Mouse (Mus musculus): ENCODE data around the gene Ldha. TPM values are rescaled to one million over a fixed set of nuclear protein-coding genes. Genes with fewer than 3 reads are reported as not detected.

Ldha gene
- polyA plus RNA-seq, 1 experiment from 2014 or later = 782 TPM

DNA sequence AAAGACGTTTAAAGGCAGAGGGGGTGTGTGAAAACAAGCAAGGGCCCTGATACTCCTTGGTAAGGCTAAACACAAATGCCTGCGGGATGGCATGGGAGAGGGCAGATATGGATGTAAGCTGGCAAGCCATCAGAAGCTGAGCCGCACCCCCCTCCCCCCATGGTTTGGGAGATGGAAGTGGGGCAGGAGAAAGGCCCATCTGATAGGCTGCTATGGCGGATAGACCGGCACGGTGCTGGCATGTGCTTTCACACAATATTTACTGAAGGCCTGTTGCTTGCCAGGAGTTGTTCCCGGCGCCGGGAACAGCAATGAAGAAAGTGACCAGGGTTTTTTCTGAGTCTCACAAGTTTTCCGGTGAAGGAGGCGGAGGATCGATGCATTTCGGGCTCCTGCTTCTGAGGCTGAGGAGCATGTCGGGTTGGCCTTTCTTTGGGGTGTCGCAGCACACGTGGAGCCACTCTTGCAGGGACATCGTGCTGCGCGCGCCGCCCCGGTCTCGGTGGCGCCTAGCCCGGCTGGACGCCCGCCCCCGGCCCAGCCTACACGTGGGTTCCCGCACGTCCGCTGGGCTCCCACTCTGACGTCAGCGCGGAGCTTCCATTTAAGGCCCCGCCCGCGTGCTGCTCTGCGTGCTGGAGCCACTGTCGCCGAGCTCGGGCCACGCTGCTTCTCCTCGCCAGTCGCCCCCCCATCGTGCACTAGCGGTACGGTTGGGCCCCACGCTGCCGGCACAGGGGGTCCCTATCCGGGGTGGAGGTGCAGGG lies 4.1 kb downstream of the Ldha start:
- Histone ChIP-seq H3K27me3 (replicated peaks; ENCODE audit: control insufficient read depth, insufficient read depth, low read length) (no peaks in the 10 kb centered on the region; the same call in 1 of the 2 replicates), H3K9me3 (ENCODE audit: control insufficient read depth, low read length) (no peaks in the 10 kb centered on the region), H3K4me2 (ENCODE audit: low read length) (peak overlapping the region; percentile 85), H3K4me1 (replicated peaks; ENCODE audit: control insufficient read depth, insufficient read depth, low read length) (peaks cover 18% of the 10 kb centered on the region), H3K36me3 (ENCODE audit: control insufficient read depth, insufficient read depth) (peaks cover 11% of the 10 kb centered on the region), H3K9ac (replicated peaks; ENCODE audit: low read depth, low read length) (peak overlapping the region; percentile 83), H3K27ac (ENCODE audit: low read length) (peak overlapping the region; percentile 85), H3K4me3 (replicated peaks; ENCODE audit: low read length) (peak overlapping the region; percentile 81)
- ATAC-seq = peak; percentile 88
- under 1% methylated on average over 51 of the region's 51 CpGs for WGBS

GRCm38 (mm10) chr7:46845978-46846485 lies 4.8 kb downstream of the Ldha start:
- Histone ChIP-seq H3K27ac (ENCODE audit: low read length) (peak overlapping the region; percentile 85), H3K4me3 (replicated peaks; ENCODE audit: low read length) (peak overlapping the region; percentile 81), H3K9ac (replicated peaks; ENCODE audit: low read depth, low read length) (peak overlapping the region; percentile 83), H3K4me1 (replicated peaks; ENCODE audit: control insufficient read depth, insufficient read depth, low read length) (peaks cover 18% of the 10 kb centered on the region), H3K27me3 (replicated peaks; ENCODE audit: control insufficient read depth, insufficient read depth, low read length) (no peaks in the 10 kb centered on the region; the same call in 1 of the 2 replicates), H3K4me2 (ENCODE audit: low read length) (peak overlapping the region; percentile 85), H3K36me3 (ENCODE audit: control insufficient read depth, insufficient read depth) (peaks cover 11% of the 10 kb centered on the region), H3K9me3 (ENCODE audit: control insufficient read depth, low read length) (no peaks in the 10 kb centered on the region)
- WGBS = 0% methylated on average over 36 of the region's 36 CpGs
- peak; percentile 24 for ATAC-seq

DNA sequence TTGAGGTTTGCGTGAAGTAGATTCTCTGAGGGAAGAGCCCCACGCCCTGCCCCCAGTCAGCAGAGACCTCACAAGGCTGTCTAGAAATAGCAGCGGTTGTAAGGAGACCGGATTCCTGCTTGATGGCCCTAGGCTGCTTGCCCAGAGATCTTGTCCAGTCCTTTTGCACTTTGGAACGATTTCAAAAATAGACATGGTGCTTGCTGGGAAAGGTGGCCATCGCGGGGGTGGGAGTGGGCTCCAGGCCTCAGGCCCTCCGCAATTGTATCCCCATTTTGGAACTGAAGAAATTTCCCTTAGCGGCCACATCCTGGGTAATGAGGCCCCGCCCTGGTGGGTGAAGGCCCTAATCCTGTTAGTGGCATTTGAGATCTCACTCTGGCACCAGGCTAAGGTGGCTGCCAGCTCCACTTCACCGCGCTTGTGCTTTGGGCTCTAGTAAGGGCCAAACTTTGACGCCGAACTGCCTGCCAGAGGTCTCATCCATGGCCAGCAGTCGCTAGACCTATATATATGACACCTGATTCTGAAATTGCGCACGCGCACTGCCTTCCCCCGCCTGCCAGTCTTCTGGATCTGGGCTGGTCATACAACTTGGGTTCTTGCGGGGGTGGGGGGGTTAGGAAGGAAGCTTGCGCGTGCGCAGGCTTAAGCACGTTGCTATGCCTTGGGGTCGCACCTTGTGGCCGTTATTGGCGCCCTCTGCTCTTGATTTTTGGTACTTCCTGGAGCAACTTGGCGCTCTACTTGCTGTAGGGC lies 5.4 kb downstream of the Ldha start:
- Histone ChIP-seq H3K36me3 (ENCODE audit: control insufficient read depth, insufficient read depth) (peaks cover 11% of the 10 kb centered on the region), H3K27ac (ENCODE audit: low read length) (peak overlapping the region; percentile 85), H3K9ac (replicated peaks; ENCODE audit: low read depth, low read length) (peak overlapping the region; percentile 83), H3K4me3 (replicated peaks; ENCODE audit: low read length) (peak overlapping the region; percentile 81), H3K27me3 (replicated peaks; ENCODE audit: control insufficient read depth, insufficient read depth, low read length) (no peaks in the 10 kb centered on the region), H3K9me3 (ENCODE audit: control insufficient read depth, low read length) (no peaks in the 10 kb centered on the region), H3K4me1 (replicated peaks; ENCODE audit: control insufficient read depth, insufficient read depth, low read length) (peaks cover 18% of the 10 kb centered on the region), H3K4me2 (ENCODE audit: low read length) (peak overlapping the region; percentile 85)
- ATAC-seq = peak; percentile 49
- 1% methylated on average over 28 of the region's 28 CpGs for WGBS

- Histone ChIP-seq H3K27me3 (replicated peaks; ENCODE audit: control insufficient read depth, insufficient read depth, low read length) (no peaks in the 10 kb centered on the region), H3K9me3 (ENCODE audit: control insufficient read depth, low read length) (no peaks in the 10 kb centered on the region), H3K4me3 (replicated peaks; ENCODE audit: low read length) (no peak overlapping the region), H3K36me3 (ENCODE audit: control insufficient read depth, insufficient read depth) (peaks cover 21% of the 10 kb centered on the region), H3K4me2 (ENCODE audit: low read length) (no peak overlapping the region), H3K9ac (replicated peaks; ENCODE audit: low read depth, low read length) (no peak overlapping the region), H3K27ac (ENCODE audit: low read length) (no peak overlapping the region), H3K4me1 (replicated peaks; ENCODE audit: control insufficient read depth, insufficient read depth, low read length) (peaks cover 18% of the 10 kb centered on the region)
- WGBS = 77% methylated on average over 5 of the region's 5 CpGs
- ATAC-seq = no peak
Observed at GRCm38 (mm10) chr7:46849287-46849686, 8.0 kb downstream of the Ldha start.

DNA sequence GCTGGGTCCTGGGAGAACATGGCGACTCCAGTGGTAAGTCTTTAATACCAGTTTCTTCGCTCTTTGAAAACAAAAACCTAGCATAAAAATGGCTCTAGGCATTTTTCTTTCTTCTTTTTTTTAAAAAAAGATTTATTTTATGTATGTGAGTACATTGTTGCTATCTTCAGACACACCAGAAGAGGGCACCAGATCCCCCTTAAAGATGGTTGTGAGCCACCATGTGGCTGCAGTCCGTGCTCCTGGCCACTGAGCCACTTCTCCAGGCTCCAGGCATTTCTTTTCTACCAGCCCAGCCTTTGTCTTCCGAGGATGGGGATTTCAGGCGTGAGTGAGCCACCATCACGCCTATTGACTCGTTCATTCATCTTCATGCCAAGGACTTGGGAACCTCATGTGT lies 9.8 kb downstream of the Ldha start:
- Histone ChIP-seq H3K27me3 (replicated peaks; ENCODE audit: control insufficient read depth, insufficient read depth, low read length) (no peaks in the 10 kb centered on the region), H3K9me3 (ENCODE audit: control insufficient read depth, low read length) (no peaks in the 10 kb centered on the region), H3K4me1 (replicated peaks; ENCODE audit: control insufficient read depth, insufficient read depth, low read length) (peaks cover 10% of the 10 kb centered on the region), H3K4me2 (ENCODE audit: low read length) (no peak overlapping the region), H3K36me3 (ENCODE audit: control insufficient read depth, insufficient read depth) (peaks cover 25% of the 10 kb centered on the region), H3K27ac (ENCODE audit: low read length) (no peak overlapping the region), H3K9ac (replicated peaks; ENCODE audit: low read depth, low read length) (no peak overlapping the region), H3K4me3 (replicated peaks; ENCODE audit: low read length) (no peak overlapping the region)
- ATAC-seq = no peak
- 55% methylated on average over 7 of the region's 7 CpGs for WGBS

DNA sequence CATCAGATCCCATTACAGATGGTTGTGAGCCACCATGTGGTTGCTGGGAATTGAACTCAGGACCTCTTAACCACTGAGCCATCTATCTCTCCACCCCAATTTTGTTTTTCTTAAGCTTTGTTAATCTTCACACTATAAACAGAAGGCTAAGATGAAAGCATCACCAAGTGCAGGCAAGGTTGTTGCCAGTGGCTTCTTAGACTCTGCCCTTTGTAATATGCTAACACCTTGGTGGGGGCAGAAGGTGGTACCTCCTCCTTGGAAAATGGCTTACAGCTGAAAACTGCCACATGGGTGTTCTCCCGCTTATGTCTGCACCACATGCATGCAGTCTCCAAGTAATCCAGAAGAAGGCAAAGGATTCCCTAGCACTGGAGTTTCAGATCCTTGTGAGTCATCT lies 11.4 kb downstream of the Ldha start:
- Histone ChIP-seq H3K9ac (replicated peaks; ENCODE audit: low read depth, low read length) (no peak overlapping the region), H3K9me3 (ENCODE audit: control insufficient read depth, low read length) (no peaks in the 10 kb centered on the region), H3K27me3 (replicated peaks; ENCODE audit: control insufficient read depth, insufficient read depth, low read length) (no peaks in the 10 kb centered on the region), H3K36me3 (ENCODE audit: control insufficient read depth, insufficient read depth) (peaks cover 25% of the 10 kb centered on the region), H3K4me3 (replicated peaks; ENCODE audit: low read length) (no peak overlapping the region), H3K27ac (ENCODE audit: low read length) (no peak overlapping the region), H3K4me2 (ENCODE audit: low read length) (no peak overlapping the region), H3K4me1 (replicated peaks; ENCODE audit: control insufficient read depth, insufficient read depth, low read length) (no peaks in the 10 kb centered on the region)
- ATAC-seq = no peak
- WGBS = 84% methylated on average over 1 of the region's 1 CpGs

DNA sequence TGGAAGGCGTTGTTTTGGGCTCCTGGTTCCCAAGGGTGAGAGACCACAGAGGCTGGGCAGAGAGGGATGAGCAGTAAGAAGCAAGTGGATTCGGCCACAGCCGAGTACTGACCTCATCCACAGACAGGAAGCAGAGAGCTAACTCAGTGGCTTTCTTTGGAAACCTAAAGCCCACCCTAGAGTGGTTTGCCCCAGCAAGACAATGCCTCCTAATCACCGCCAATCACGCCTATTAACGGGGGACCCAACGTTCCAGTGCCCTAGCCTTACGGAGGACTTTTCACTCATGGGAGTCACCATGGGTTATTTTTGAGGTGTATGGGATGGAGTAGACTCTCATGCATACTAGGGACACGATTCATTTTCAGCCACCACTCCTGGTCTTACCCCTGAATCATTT lies 12.1 kb downstream of the Ldha start:
- H3K27ac ChIP-seq (ENCODE audit: low read length) = no peak overlapping the region
- no peak for ATAC-seq
- WGBS = 82% methylated on average over 9 of the region's 9 CpGs
- no peaks in the 10 kb centered on the region for H3K27me3 ChIP-seq (replicated peaks; ENCODE audit: control insufficient read depth, insufficient read depth, low read length)
- H3K4me1 ChIP-seq (replicated peaks; ENCODE audit: control insufficient read depth, insufficient read depth, low read length) = no peaks in the 10 kb centered on the region
- H3K36me3 ChIP-seq (ENCODE audit: control insufficient read depth, insufficient read depth) = peaks cover 25% of the 10 kb centered on the region
- H3K9ac ChIP-seq (replicated peaks; ENCODE audit: low read depth, low read length) = no peak overlapping the region
- no peaks in the 10 kb centered on the region for H3K9me3 ChIP-seq (ENCODE audit: control insufficient read depth, low read length)
- H3K4me3 ChIP-seq (replicated peaks; ENCODE audit: low read length) = no peak overlapping the region
- H3K4me2 ChIP-seq (ENCODE audit: low read length) = no peak overlapping the region

- no peaks in the 10 kb centered on the region for H3K9me3 ChIP-seq (ENCODE audit: control insufficient read depth, low read length)
- peaks cover 14% of the 10 kb centered on the region for H3K36me3 ChIP-seq (ENCODE audit: control insufficient read depth, insufficient read depth)
- H3K9ac ChIP-seq (replicated peaks; ENCODE audit: low read depth, low read length) = no peak overlapping the region
- no peaks in the 10 kb centered on the region for H3K4me1 ChIP-seq (replicated peaks; ENCODE audit: control insufficient read depth, insufficient read depth, low read length)
- no peak for ATAC-seq
- no peak overlapping the region for H3K4me3 ChIP-seq (replicated peaks; ENCODE audit: low read length)
- WGBS = 74% methylated on average over 7 of the region's 7 CpGs
- no peaks in the 10 kb centered on the region for H3K27me3 ChIP-seq (replicated peaks; ENCODE audit: control insufficient read depth, insufficient read depth, low read length)
- no peak overlapping the region for H3K4me2 ChIP-seq (ENCODE audit: low read length)
- no peak overlapping the region for H3K27ac ChIP-seq (ENCODE audit: low read length)
Observed at GRCm38 (mm10) chr7:46855866-46856560, 14.7 kb downstream of the Ldha start.

DNA sequence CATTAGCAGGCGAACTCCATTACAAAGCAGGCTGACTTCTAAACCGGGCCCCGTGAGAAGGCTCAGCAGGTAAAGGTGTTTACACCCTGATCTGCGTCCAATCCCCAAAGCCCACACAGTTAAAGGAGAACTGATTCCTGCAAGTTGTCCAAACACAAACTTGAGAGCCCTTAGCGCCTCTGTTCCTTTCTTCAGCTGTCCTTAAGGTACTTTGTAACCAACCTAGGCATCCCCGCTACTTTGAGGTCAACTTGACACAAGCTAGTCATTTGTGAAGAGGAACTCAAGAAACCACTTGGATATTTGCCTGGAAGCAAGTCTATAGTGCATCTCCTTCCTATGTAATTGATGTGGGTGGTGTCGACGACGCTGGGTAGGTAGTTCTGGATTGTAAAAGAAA lies 16.2 kb downstream of the Ldha start:
- no peak overlapping the region for H3K27ac ChIP-seq (ENCODE audit: low read length)

More for the DNA sequence above, 16.2 kb downstream of the Ldha start:
- H3K36me3 ChIP-seq (ENCODE audit: control insufficient read depth, insufficient read depth) = peaks cover 14% of the 10 kb centered on the region
- ATAC-seq = no peak
- H3K9ac ChIP-seq (replicated peaks; ENCODE audit: low read depth, low read length) = no peak overlapping the region
- H3K27me3 ChIP-seq (replicated peaks; ENCODE audit: control insufficient read depth, insufficient read depth, low read length) = no peaks in the 10 kb centered on the region
- H3K9me3 ChIP-seq (ENCODE audit: control insufficient read depth, low read length) = no peaks in the 10 kb centered on the region
- H3K4me2 ChIP-seq (ENCODE audit: low read length) = no peak overlapping the region
- no peaks in the 10 kb centered on the region for H3K4me1 ChIP-seq (replicated peaks; ENCODE audit: control insufficient read depth, insufficient read depth, low read length)
- H3K4me3 ChIP-seq (replicated peaks; ENCODE audit: low read length) = no peak overlapping the region
- WGBS = 78% methylated on average over 9 of the region's 9 CpGs
